Mouse (Mus musculus): ENCODE data around the gene Ccr7.

DNA sequence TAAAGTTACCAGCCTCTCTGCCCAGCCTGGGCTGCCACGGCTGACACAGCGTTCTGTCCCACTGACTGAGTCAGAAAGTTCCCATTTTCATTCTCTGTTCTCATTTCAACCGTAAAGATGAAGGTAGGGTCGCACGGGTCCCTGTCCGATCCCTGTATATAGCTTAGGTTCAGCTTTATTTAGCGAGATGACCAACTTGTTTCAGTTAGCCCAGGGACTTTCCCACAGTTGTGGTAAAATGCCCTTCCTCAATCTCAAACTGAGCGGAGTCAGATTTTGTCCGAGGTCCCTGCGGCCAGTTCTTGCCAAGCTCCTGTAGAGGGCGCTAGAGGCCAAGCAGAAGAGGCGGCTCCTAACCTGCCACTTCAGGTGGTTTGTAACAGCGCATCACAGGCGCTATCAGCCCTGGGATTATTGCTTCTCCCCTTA lies 34.3 kb upstream of the Ccr7 start:
- no peak for TF ChIP-seq POLR2A (IDR thresholded peaks at IDR 0.05; ENCODE audit: control insufficient read depth, low read depth, low read length)
- TF ChIP-seq CTCF (IDR thresholded peaks at IDR 0.05; ENCODE audit: control insufficient read depth, insufficient read depth, insufficient replicate concordance, low read depth, low read length): peak; percentile 96
